Mouse (Mus musculus) embryonic stem cell, embryonic (primary cell): Measurements from ENCODE around the gene Gucy1a1.

Source experiments
- CTCF ChIA-PET, 4 experiments: fragments of 300-600 bp in 2 of 4; fragments of 350-600 bp in 2 of 4; sonication (Branson Sonifier 250); formaldehyde crosslinking; loops; one replicate each; lab custom pipeline; 2022; ENCODE audit warnings: inconsistent platforms in 2 of 4; lab: Charles Lee
- POLR2A ChIA-PET, 4 experiments: fragments of 300-600 bp in 2 of 4; fragments of 350-600 bp in 2 of 4; sonication (Branson Sonifier 250); formaldehyde crosslinking; loops; one replicate each; lab custom pipeline; 2022; ENCODE audit warnings: antibody characterized with exemption in 4 of 4, inconsistent platforms in 1 of 4; lab: Charles Lee

Gucy1a1 gene

DNA sequence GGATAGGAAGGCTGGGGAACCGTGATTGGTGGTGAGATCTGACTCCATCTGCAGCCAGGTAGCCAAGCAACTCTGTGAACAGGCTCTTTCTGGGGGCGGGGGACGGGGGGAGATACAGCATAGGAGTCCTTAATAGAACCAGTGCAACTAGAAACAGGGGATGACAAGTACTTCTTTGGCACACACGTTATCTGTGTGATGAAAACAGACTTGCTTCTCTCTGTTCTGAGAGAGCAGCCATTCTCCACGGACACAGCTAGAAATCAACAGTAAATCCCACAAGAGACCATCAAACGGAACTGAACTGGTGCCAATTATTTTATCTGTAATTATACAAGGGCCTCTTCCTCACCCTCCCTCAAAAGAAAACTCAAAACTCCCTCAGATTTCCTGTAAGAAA is 41.4 kb downstream of the Gucy1a1 start:
- CTCF ChIA-PET, result no interaction called here
- POLR2A ChIA-PET, result no interaction called here

DNA sequence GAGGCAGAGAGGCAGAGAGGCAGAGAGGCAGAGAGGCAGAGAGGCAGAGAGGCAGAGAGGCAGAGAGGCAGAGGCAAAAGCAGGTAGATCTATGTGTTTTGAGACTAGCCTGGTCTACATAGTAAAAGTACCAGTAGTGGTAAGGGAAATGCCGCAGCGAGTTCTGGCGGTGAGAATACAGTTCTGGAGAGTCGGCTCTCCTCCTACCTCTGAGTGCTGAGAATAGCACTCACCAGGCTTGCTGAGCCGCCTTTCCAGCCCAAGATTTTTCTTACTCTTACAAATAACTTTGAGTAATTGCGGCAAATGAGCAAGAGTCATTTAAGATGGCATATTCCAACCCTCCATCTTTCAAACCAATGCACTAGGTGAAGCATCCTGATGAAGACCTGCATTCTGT is 46.5 kb downstream of the Gucy1a1 start:
- CTCF ChIA-PET, result no interaction called here
- POLR2A ChIA-PET, result no interaction called here

DNA sequence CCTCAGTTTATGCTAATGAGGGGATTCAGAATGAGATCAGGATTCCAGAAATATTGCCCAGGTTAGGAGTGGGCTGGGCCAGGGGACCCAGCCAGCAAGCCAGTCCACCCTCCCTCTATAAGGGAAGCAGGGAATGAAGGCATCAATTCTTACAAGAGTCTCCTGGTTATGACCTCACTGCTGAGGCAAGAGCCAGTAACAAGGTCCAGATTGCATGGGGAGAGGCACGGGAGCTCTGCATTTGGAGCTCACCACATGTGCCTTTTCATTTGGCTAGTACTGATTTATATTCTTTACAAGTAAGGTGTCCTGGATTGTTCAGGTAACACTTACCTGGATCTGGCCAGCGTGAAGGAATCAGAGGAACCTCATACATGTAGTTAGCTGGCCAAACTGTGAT is 48.8 kb downstream of the Gucy1a1 start:
- ChIA-PET POLR2A (no interaction called here), CTCF (no interaction called here)

DNA sequence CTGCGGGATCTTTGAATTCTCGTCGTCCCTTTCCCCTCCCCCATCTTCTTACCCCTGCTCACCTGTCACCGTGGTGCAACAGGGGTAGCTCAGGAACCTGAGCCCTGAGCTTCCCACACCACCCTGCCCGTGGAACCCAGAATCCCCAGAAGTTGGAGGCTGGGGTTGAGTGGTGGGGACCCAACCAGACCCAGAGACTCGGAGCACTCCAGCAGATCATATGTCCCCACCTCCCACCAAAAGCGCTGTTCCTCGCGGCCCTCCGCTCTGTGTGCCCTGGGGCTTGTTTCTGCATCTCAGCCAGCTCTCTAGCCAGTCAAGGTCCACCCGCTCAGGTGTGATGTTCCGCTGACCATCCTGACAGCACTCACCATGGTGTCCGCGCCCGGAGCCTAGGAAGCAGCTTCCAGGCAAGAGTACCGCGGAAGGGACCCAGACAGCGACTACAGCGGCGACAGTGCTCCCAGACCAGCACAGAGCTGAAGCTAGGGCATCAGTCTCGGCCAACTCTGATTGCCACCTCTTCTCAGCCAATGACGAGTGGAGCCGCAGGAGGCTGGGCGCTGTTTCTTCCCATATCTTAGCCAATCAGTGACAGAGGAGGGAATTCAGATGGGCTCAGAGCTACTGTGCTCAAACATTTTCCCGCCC is 71.3 kb downstream of the Gucy1a1 start, which contains the start of gene Gucy1b1:
Gucy1b1 (minus strand) TSS at position 489 of the 651 bp plus-strand sequence.
- ChIA-PET POLR2A (interaction anchor here in 1 of 4 experiments (0.6 kb wide), 1 partner anchor 75 kb away, joined by 3 read pairs; no protein-coding TSS in a partner anchor), CTCF (interaction anchor here in 1 of 4 experiments (0.6 to 0.7 kb wide), 2 partner anchors 71 to 134 kb away, joined by 3 read pairs; partner anchors contain the start of gene Gucy1a1)

DNA sequence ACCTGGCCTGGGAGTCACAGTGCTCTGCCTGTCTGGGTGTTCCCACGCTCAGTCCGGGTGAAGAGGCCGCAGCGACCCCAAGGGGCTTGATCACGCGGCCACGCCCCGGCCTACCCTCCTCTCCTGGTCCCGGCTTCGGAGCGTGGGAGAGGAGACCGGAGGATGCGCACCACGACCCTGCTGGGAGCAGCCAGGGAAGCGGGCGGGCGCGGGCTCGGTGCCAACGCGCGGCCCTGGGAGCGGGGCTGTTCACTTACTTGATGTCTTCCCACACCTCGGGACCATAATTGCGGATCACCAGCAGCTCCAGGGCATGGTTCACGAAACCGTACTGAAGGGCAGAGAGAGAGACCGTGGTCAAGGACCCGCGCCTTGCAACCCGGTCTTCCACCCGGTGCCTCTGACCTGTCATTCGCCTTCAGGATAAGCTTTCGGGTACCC is 71.8 kb downstream of the Gucy1a1 start:
- CTCF ChIA-PET, result interaction anchor here in 1 of 4 experiments (0.6 kb wide), 1 partner anchor 980 kb away, joined by 3 read pairs; no protein-coding TSS in a partner anchor
- POLR2A ChIA-PET, result no interaction called here

DNA sequence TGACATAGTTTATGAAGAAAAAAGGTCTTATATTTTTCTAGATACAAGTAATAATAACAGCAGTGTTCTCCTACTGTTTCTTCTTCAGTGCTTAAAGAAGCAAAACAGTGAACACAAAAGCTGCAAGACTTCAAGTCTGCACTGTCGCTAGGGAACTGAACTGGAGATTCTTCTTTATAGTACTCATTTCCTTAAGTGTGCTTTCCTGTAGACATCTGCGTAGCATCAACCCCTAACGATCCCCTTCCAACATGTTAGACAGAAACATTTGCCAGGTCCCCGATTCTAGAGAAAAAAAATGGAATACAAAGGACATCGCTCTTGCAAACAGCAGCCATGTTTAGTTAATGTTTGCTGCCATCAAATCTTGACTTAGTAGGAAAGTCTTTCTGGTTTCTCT is 77.8 kb downstream of the Gucy1a1 start:
- CTCF ChIA-PET, result no interaction called here
- POLR2A ChIA-PET, result no interaction called here

DNA sequence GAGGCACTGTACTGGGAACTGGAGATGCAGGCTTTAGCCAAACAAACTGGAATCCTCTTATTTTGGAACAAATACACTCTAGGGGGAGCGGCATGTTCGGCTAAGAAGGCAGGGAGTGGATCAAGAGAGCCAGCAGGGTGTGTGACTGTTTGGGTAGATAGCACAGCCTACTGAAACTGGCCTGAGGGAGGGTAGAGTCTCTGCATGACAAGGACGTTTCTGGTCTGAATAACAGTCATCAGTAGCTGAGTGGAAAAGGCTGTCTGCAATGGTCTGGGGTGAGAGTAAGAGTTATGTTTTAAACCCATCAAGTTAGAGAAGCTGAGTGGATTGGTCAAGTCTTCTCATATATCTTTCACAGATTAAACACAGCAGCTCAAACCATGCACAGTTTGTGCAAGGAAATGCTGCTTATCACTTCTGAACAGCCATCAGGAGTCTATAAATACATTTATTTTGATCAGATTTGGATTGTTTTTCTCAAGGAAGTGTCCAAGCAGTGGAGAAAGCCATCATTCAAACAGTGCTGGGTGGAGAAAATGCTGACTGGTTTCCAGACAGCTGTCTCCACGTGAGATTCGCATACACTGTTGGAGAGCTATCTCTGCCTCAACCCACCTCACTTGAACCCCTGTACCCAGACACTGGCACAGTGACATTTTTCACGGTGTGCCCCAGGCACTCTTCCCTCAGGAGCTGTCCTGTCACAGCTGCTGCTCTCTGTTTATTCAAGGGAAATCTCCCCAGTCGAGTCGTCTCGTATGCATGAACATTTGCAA is 84.0 kb downstream of the Gucy1a1 start:
- CTCF ChIA-PET, result interaction anchor here in 1 of 4 experiments (0.6 kb wide), 1 partner anchor 272 kb away, joined by 4 read pairs; no protein-coding TSS in a partner anchor

DNA sequence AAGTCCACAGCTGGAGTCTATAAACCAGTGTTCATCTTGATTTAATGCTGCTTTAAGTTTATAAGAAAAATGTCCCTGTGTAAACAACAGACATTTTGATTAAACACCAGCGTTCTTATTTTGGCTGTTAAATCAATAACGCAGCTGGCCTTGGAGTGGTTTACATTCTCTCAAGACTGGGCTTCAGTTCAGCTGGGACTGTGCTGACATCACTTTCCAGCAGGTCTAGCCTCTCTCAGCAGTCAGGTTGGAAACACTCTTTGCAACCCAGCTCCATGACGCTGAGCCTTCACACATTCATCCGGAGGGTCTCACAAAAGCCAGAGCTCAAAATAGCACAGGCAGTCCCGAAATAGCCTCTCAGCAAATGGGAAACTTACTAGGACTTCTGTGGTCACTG is 88.4 kb downstream of the Gucy1a1 start:
- POLR2A ChIA-PET, result no interaction called here
- CTCF ChIA-PET, result no interaction called here

More for the DNA sequence above, 84.0 kb downstream of the Gucy1a1 start:
- POLR2A ChIA-PET, result interaction anchor here in 1 of 4 experiments (0.5 to 0.6 kb wide), 2 partner anchors 1230 to 1877 kb away, joined by 3 read pairs; no protein-coding TSS in a partner anchor

DNA sequence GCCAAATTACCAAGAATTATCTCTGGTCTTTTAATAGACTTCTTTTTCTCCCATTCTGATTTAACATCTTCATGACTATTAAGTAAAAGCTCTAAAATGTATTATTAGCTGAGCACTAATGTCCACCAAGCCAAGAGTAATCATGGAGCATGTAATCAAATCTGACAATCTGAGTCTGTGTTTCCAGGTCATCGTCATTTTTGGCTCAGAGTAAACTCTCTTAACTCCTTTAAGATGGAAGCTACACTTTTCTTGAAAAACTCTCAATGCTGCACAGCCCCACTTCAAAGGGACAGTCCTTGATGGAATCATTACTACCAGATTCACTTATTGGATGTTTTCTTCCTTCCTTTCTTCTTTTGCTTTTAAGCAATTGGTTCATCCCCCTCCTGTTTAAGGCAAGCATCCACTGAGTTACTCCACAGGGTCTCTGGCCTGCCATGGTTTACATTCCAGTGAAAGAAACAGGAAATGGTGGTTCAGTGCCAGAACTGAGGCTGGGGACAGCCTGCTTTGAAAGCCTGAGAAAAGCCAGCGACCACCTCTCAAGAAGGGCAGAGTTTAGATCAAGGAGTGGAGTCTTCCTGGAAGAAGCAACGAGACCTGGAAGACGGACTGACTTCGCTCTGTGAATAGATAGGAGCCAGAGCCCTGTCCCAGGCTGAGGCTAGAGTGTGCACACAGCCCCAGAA is 91.2 kb downstream of the Gucy1a1 start:
- POLR2A ChIA-PET, result no interaction called here
- CTCF ChIA-PET, result no interaction called here

DNA sequence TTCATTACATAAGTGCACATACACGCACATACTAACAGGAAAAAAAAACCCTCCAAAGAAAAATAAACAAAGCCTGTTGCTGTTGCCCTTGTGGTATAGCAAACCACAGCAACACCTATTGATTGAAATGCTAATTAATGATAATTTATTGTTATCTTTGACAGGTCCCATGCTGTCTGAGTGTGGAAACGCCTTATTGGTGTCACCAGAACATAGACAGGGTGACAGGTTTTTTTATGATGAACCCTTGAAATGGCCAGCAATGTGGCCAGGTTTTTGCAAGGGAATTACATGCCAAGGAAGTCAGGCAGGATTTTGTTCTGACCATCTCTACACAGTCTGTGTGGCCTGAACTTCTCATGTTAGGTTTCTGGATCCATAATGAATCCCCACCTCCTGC is 93.6 kb downstream of the Gucy1a1 start:
- POLR2A ChIA-PET, result no interaction called here

DNA sequence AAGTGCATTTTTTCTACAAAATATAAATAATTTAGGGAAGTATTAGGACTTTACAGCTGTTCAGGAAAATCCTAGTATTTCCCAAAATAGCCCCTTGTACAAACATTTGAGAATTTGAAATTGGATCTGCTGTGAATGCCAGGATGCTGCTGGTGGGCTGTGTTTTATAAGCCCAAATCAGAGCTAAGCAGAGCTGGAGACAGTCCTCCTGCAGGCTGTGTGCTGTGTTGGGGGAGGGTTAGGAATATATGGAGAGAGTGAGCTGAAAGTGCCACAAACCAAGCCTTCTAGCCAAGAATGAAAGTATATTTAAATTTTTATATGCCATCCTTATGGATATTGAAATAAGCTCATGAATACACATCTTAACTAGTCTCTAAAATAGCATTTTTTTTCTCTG is 94.1 kb downstream of the Gucy1a1 start:
- POLR2A ChIA-PET, result no interaction called here
- CTCF ChIA-PET, result no interaction called here

More for the DNA sequence above, 93.6 kb downstream of the Gucy1a1 start:
- CTCF ChIA-PET, result no interaction called here

DNA sequence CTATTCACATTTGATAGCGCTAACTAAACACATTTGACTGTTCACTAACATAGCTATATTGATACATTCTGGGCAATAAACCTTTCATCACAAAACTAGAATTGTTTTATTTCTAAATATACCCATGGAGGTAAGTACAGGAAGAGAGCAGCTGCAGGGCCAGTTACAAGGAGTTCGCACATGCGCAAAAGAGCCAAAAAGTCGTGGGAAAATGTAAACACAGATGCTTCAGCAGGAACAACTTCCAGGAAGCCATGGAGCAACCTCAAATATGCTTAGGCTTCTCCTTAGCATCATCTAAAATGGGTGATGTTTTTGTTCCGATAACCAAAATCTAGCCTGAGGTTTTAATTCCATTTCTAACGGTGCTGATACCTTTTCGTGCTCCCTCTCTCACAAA is 96.9 kb downstream of the Gucy1a1 start:
- CTCF ChIA-PET, result interaction anchor here in 2 of 4 experiments (0.6 to 0.7 kb wide), 3 partner anchors 625 to 711 kb away, joined by 3 to 5 read pairs (median 4); no protein-coding TSS in a partner anchor
- POLR2A ChIA-PET, result no interaction called here

DNA sequence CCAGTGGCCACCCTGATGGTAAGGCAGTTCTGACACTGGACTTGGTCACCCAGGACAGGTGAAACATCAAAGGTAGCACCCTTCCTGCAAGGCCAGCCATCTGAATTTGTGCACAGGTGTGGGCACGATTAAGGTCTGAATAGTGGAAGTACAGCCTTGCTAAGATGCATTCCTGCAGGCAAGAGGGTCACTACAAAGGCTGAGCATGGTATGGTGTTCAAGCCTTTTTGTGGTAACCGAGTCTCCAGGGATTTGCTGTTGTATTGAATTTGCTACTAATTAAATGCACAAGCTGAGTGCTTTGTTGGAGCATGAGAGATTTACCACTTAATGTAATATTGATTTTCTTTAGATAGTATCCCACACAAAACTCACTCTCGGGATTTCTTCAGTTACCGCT is 97.5 kb downstream of the Gucy1a1 start:
- POLR2A ChIA-PET, result no interaction called here
- CTCF ChIA-PET, result interaction anchor here in 2 of 4 experiments (0.6 kb wide), 2 partner anchors 625 to 707 kb away, joined by 3 to 4 read pairs; no protein-coding TSS in a partner anchor

DNA sequence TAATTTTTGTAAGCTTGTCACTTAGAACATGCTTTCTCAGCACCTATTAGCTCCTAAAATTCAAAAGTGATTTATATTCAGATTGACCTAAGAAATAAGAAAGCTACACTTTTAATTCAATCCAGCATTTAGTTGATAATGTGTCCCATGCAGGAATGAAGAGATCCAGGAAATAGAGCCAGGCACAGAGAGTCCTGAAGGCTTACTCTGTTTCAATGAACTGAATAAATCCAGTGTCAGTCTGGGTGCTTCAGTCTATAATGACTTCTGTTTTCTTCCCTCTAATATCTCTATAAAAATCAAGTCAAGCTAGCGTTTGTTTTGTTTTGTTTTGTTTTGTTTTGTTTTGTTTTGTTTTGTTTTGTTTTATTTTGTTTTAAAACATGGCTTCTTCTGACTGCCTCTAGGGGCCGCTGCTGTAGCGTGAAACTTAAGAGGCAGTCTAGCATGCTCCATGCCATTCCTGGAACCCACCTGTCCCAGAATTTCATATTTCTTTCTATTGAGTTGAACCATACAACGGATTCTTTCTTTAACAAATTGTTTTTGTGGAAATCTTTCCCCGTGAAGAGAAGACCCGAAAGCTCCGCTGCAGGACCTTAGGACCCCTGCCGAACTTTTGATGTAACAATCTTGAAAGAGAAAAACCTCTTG is 98.4 kb downstream of the Gucy1a1 start:
- ChIA-PET CTCF (interaction anchor here in 1 of 4 experiments (0.5 kb wide), 1 partner anchor 260 kb away, joined by 3 read pairs; no protein-coding TSS in a partner anchor), POLR2A (no interaction called here)

DNA sequence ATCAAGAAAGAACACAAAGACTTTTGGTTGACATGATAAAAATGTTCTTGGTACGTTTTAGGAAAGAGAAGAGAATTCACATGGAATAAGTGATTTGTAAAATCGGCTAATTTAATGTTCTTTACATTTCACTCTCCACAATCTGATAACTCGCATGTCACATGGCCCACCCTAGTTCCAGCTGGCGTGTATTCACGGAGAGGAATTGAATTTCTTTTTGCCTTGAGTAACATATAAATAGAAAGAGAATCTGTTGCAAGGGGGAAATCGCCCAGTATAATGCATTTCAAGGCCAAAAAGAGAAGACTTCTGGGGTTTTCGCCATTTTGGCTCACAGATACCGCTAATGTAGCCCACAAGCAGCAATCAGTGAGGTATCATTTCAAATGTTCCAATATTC is 99.5 kb downstream of the Gucy1a1 start:
- ChIA-PET CTCF (no interaction called here), POLR2A (no interaction called here)

DNA sequence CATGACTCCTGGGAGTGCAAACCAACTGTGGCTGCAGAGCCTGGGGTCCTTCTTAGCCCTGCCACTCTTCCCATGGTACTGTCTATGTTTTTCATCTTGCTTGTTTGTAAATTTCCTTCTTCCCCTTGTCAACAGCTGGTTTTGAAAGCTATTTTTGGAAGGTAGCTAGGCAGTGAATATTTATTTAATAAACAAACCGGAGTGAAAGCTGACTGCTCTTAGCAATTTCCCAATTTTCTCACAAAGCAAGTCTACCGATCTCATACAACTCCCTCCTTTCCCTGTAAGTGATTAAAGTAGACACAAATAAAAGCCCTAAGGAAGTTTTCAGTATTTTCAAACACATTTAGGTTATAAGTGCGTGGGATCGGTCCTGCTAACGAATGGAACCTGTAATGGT is 100.7 kb downstream of the Gucy1a1 start:
- ChIA-PET POLR2A (no interaction called here), CTCF (no interaction called here)

DNA sequence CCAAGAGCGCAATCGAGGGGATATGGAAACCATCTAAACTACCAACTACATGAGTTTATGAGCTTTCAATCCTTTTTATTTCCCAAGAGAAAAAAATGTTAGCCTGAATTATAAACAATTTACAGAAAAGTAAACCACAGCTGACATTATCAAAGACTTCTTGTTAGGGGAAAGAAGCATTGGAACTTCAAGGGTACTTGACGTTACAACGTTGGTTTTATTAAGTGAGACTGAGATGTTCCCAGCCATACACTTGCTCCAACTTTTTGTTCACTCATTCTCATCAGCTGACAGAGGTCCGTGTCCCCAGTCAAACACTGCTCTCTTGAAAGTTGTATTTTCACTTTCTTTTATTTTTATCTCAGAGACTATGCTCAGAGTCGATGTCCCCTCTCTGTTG is 101.9 kb downstream of the Gucy1a1 start:
- POLR2A ChIA-PET, result no interaction called here
- CTCF ChIA-PET, result no interaction called here
